Mouse (Mus musculus): Measurements from ENCODE around the gene Mgst2.

- TF ChIP-seq CTCF (IDR thresholded peaks at IDR 0.05; ENCODE audit: extremely low read depth, insufficient read depth, insufficient read length, insufficient replicate concordance) (no peak), POLR2A (IDR thresholded peaks at IDR 0.05; ENCODE audit: low read depth, low read length) (no peak)
Observed at GRCm38 (mm10) chr3:51674963-51675362, 14.8 kb downstream of the Mgst2 start.

All from spleen, adult 2 months (tissue).